Mouse (Mus musculus) heart, embryonic 15.5 days (tissue): ENCODE data around the gene Aadacl2. TPM values are rescaled to one million over a fixed set of nuclear protein-coding genes. Genes with fewer than 3 reads are reported as not detected.

Source experiments
- ATAC-seq: fragments of 200-750 bp; cut with Nextera tagmentation; replicated peaks from 2 replicates; pipeline ENCODE4 v1.8.0; 2017; ENCODE audit warnings: low read depth, moderate TSS enrichment; ENCODE audit not compliant: insufficient number of reproducible peaks, insufficient read depth, low FRiP score
- H3K27ac ChIP-seq: fragments of 300-500 bp; sonication (generic); 2 replicates; pipeline ENCODE4 v1.5.1; 2015; ENCODE audit warnings: mild to moderate bottlenecking, inconsistent platforms
- H3K27me3 ChIP-seq: fragments of 300-500 bp; sonication (generic); 2 replicates; pipeline ENCODE4 v1.6.1; 2015; ENCODE audit warnings: inconsistent platforms
- H3K36me3 ChIP-seq: fragments of 300-500 bp; sonication (generic); 2 replicates; pipeline ENCODE4 v1.6.1; 2015; ENCODE audit warnings: mild to moderate bottlenecking, inconsistent platforms
- H3K4me1 ChIP-seq: fragments of 300-500 bp; sonication (generic); replicated peaks from 2 replicates; pipeline ENCODE4 v1.6.1; 2015; ENCODE audit warnings: inconsistent platforms
- H3K4me2 ChIP-seq: fragments of 300-500 bp; sonication (generic); 2 replicates; pipeline ENCODE4 v1.6.1; 2015; ENCODE audit warnings: inconsistent platforms, mild to moderate bottlenecking, moderate library complexity
- H3K4me3 ChIP-seq: fragments of 300-500 bp; sonication (generic); 2 replicates; pipeline ENCODE4 v1.5.1; 2015; ENCODE audit warnings: mild to moderate bottlenecking, inconsistent platforms
- H3K9ac ChIP-seq: fragments of 300-500 bp; sonication (generic); 2 replicates; pipeline ENCODE4 v1.6.1; 2015; ENCODE audit warnings: mild to moderate bottlenecking, inconsistent platforms
- H3K9me3 ChIP-seq: fragments of 300-500 bp; sonication (generic); replicated peaks from 2 replicates; pipeline ENCODE4 v1.6.1; 2016; ENCODE audit warnings: inconsistent platforms
- WGBS: fragments of 180-500 bp; shearing (Covaris S2); methylation state at CpG from one replicate; pipeline ENCODE4 v1.1.7; 2015; ENCODE audit warnings: mixed read lengths; 5-methylcytosine and 5-hydroxymethylcytosine counted together
- polyA plus RNA-seq: library from polyadenylated mRNA; unstranded; fragments of >200 nt; fragmentation: Nextera tagmentation; extraction: Ambion mirVana; gene quantifications from 2 replicates; pipeline ENCODE4 v1.2.1, GENCODE M21; 2015

Gene Aadacl2
- polyA plus RNA-seq, 1 experiment from 2014 or later: not detected

- Histone ChIP-seq H3K27ac (no peak overlapping the region), H3K9ac (no peak overlapping the region), H3K4me2 (no peak overlapping the region), H3K4me1 (no peaks in the 10 kb centered on the region), H3K36me3 (no peaks in the 10 kb centered on the region), H3K4me3 (no peak overlapping the region), H3K9me3 (no peaks in the 10 kb centered on the region), H3K27me3 (no peaks in the 10 kb centered on the region)
- ATAC-seq: no peak
- 56% methylated on average over 1 of the region's 1 CpGs for WGBS
Observed at GRCm38 (mm10) chr3:60057809-60058082, 51.2 kb downstream of the Aadacl2 start.

Other genes starting within 250 kb of the Aadacl2 start
- gene Gm8298, start 145.7 kb upstream of the Aadacl2 start, polyA plus RNA-seq: not detected in 2 replicates
- not detected in 2 replicates for gene C130079G13Rik, start 81.5 kb upstream of the Aadacl2 start, polyA plus RNA-seq
- gene Aadac, start 19.0 kb downstream of the Aadacl2 start, polyA plus RNA-seq: 0.44 and 2.5 TPM in 2 replicates
- 0.09 and 0.15 TPM in 2 replicates for gene Sucnr1, start 75.1 kb downstream of the Aadacl2 start, polyA plus RNA-seq